Mouse (Mus musculus) adrenal gland, adult 2 months (tissue): ENCODE results near the gene Mcu. TPM values are rescaled to one million over a fixed set of nuclear protein-coding genes. Genes with fewer than 3 reads are reported as not detected.

Experiments
- DNase-seq: peaks from one replicate; pipeline ENCODE4 v3.0.0; 2021
- polyA plus RNA-seq: library from polyadenylated mRNA; depleted of rRNA; stranded (reverse); fragments of >200 nt; gene quantifications from 2 replicates; pipeline ENCODE4 v1.2.3, GENCODE M21; 2012; rRNA removed
- total RNA-seq, 2 experiments: library from RNA; stranded (reverse); gene quantifications; 2 replicates each; pipeline ENCODE4 v1.2.3; 2021

Mcu gene
- total and polyA plus RNA-seq, 3 experiments, result 14.7 to 48.2 (median 36.2) TPM

DNA sequence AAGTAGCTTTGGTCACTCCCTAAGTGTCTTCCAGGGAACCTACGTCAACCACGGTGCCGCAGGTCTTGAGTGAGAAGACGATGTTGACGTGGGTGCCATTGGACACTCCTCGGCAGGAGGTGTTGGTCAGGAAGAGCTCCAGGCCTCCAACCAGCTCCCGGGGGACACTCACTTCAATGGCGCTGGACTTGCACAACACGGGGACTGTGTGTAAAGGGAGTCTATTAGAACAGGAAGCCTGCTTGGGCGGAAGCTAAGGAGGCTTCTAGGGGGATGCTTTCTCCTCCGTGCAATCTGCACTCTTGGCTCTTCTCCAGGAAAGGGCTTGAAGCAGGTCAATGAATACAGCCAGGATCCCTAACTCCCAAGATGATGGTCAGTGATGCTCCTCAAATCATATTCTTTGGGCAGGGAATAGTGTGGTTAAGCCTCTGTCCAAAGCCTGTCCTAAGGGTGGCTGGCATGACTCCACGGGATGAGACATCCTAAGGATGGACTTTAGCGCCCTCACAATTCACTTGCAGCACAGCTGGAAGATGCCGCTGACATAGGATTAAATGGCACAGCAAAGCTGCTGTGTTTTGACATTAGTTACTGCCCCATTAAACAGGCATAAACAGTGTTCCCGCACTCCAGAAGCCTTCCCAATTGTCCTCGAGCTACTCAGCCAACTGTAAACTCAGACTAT lies 186.9 kb downstream of the Mcu start:
- DNase-seq, result no peak

- no peak for DNase-seq
Measured at GRCm38 (mm10) chr10:59426371-59426770, 190.1 kb downstream of the Mcu start.

GRCm38 (mm10) chr10:59425369-59425768 lies 191.1 kb downstream of the Mcu start:
- peak; percentile 63 for DNase-seq

- DNase-seq, result no peak
Measured at GRCm38 (mm10) chr10:59424453-59424852, 192.0 kb downstream of the Mcu start.

- DNase-seq, result no peak
Measured at GRCm38 (mm10) chr10:59419516-59419915, 197.0 kb downstream of the Mcu start.

- no peak for DNase-seq
Measured at GRCm38 (mm10) chr10:59416623-59417022, 199.9 kb downstream of the Mcu start.

- no peak for DNase-seq
Measured at GRCm38 (mm10) chr10:59413711-59414110, 202.8 kb downstream of the Mcu start.

DNA sequence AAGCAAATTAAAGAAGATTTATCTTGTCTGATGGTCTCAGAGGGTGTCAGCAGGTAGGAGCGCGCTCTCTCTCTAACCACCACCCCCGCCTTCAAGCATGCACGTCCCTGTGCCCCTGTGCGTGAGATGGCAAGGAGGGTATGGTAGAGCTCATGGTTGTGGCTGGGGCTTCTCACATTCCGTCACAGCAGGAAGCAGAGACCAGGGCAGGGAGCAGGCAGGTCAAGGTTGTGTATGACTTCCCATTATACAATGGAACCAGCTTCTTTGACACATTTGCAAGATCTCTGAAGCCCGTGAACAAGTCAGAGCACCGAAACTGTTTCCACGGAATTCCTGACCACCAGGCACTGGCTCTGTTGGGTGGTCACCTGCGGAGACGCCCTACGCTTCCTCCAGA lies 206.2 kb downstream of the Mcu start:
- DNase-seq, result no peak

DNA sequence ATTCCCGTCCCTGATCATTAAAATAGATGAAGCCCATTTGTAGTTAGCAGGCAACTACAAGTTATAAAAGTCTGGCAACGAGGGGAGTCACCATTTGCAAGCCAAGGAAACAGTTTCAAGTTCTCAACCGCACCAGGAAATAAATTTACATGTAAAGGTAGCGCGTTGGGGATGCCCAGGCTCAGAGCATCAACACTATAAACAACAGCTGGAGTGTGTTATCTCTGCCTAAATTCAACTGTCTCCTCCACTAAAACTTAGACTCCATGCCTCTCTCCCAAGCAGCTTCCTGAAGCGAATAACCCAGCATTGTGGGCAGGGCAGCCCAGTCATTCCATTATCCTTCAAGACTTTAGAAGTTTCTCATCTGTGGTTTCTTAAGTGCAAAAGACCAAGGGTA lies 208.0 kb downstream of the Mcu start:
- no peak for DNase-seq

DNA sequence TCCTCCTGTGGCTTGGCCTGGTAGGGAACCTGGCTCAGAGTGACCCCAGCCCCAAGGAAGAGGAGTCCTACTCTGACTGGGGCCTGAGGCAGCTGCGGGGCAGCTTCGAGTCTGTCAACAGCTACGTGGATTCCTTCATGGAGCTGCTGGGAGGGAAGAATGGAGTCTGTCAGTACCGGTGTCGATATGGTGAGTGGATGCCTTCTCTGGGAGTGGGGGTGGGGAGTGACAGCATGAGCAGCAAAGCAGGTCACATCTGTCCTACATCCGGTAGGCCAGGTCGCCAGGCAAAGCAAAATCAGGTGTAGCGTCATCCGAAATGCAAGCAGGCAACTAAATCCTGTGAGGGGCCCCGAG lies 212.7 kb downstream of the Mcu start:
- DNase-seq, result no peak

DNA sequence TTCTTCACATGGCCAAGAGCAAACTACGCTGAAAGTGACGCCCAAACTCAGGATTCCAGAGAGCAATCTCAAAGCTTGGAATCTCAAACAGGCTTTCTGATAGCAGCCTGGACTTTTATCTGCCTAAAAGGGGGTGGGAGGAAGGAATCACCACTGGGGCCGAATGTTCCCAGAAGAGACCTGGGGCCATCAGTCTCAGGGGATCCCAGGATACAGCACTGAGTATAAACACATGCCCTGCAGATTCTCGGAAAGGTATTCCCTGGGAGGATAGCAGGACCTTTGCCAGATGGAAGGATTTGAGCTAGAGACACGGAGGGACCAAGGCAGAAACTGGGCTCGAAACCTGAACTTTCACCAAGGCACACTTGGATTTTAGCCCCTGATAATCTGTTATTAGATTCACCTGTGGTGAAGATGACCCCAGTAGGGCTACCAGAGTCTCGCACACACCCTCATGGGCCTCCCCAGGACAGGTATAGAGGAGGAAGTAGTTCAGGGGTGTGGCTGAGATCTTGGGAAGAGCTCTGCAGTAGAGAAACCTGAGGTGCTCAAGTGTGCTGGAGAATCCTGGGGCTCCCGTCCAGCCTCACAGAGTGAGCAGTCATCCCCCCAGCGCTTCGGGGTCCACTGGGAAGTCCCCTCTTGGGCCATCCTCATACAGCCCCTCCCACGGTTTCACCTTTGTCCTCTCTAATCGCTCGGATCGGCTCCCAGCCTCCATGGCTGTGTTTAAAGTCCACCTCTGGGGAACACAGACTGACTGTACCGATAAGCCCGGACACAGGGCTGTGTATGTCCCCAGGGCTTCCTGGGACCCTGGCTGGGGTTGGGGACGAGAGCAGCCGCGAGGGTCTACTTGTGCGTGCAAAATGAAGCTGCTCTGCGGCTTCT lies 213.3 kb downstream of the Mcu start, which contains the start of gene Pla2g12b:
Pla2g12b (plus strand) TSS at position 762 of the 894 bp plus-strand sequence.
- no peak for DNase-seq

Other genes starting within 250 kb of the Mcu start
- 10 to 100 TPM; 44.3 to 75.4 TPM for gene Gm10273, start 221.1 kb downstream of the Mcu start, total RNA-seq
- 2.9 and 4.5 TPM in 2 replicates for gene Gm10273, start 221.1 kb downstream of the Mcu start, polyA plus RNA-seq
- gene Pla2g12b, start 213.0 kb downstream of the Mcu start, total RNA-seq, result not detected
- not detected in 2 replicates for gene Pla2g12b, start 213.0 kb downstream of the Mcu start, polyA plus RNA-seq
- 1 to 10 TPM; 3.0 to 3.7 TPM for gene Oit3, start 174.9 kb downstream of the Mcu start, total RNA-seq
- gene Oit3, start 174.9 kb downstream of the Mcu start, polyA plus RNA-seq, result 6.1 and 8.8 TPM in 2 replicates
- gene Gm10322, start 629 bp downstream of the Mcu start, total RNA-seq, result not detected
- gene Gm10322, start 629 bp downstream of the Mcu start, polyA plus RNA-seq, result not detected in 2 replicates
- 10 to 100 TPM; 65.8 to 74.9 TPM for gene Micu1, start 85.8 kb upstream of the Mcu start, total RNA-seq
- 41.7 and 46.5 TPM in 2 replicates for gene Micu1, start 85.8 kb upstream of the Mcu start, polyA plus RNA-seq